Mouse (Mus musculus) frontal cortex, adult (tissue): Measurements from ENCODE around the gene Gm21797.
"Not testable (repeated sequence)": the region's sequence is repeated elsewhere in the genome, so short reads cannot be mapped to it uniquely, and the experiment has no call there.

Source experiments
- ATAC-seq: cut with Nextera tagmentation; 2 replicates; pipeline ENCODE4 v1.9.2; 2017; ENCODE audit warnings: mild to moderate bottlenecking, moderate library complexity, mixed read lengths; ENCODE audit not compliant: low TSS enrichment

Gm21797 gene

DNA sequence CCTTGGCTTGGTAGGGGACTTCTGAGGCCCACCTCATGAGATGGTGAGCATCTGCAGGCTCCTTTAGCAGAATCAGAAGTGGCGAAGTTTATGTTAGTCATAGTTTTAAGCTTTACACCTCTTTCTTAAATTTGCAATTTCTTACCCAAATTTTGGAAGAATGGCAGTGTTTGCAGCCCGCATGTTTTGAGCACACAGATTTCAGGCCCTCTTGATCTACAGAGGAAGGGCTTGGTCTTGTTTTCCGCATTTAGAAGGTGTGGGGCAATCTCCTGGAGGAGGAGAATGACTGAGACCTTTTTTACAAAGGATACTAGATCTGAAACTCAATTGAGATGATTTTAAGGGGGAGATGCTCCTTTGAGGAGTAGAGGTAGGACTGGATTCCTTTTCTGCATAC lies at the start of gene Gm21797:
Gm21797 (minus strand) TSS at position 101 of the 400 bp plus-strand sequence.
- ATAC-seq, result not testable (repeated sequence)

DNA sequence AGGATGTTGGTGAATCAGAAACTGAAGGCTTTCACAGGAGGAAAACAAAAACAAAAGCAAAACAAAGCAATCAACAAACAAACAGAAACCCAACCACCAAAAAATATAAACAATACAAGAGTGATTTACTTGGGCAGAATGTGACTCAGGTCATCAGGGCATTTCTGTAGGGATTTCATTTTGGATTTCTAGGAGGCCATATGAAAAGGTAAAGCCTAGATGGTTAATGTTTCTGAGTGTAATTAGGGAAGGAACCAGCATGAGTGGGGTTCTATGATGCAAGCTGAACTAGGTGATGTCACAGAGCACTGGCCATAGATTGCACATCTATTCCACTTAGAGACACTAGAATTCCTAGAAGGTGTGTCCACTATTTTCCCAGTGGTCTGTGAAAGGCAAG lies 29.0 kb upstream of the Gm21797 start, which contains the start of gene Gm20795:
Gm20795 (plus strand) TSS at position 301 of the 400 bp plus-strand sequence.
- ATAC-seq, result not testable (repeated sequence)
